Mouse (Mus musculus): ENCODE data around the gene Klhl40. TPM values are rescaled to one million over a fixed set of nuclear protein-coding genes. Genes with fewer than 3 reads are reported as not detected.
A peak's percentile ranks its signal among the peaks of the same experiment; 100 is the strongest.

Klhl40 gene
- polyA plus RNA-seq (2014; fragmentation: Nextera tagmentation; extraction: Ambion mirVana), result 0.59 and 0.84 TPM in 2 replicates

DNA sequence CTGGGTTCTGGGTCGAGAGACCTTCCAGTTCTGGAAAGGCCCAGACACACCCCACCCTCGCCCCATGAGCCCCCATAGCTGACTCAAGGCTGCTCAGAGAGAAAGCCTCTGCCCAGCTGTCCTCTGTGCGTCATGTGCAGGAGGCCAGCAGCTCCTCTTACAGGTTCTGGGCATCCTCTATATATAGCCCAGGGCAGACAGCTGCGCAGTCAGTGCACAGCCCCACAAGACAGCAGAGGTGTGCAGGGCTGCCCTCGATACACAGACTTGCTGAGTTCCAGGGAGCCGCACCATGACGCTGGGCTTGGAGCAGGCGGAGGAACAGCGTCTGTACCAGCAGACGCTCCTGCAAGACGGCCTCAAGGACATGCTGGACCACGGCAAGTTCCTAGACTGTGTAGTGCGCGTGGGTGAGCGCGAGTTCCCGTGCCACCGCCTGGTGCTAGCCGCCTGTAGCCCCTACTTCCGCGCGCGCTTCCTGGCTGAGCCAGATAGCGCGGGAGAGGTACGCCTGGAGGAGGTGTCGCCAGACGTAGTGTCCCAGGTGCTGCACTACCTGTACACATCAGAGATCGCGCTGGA lies at the start of gene Klhl40:
Klhl40 (plus strand) TSS at position 124 of the 582 bp plus-strand sequence.
- Histone ChIP-seq H3K9ac (ENCODE audit: low read depth, low read length) (no peak within 1 kb of the TSS), H3K9me3 (replicated peaks; ENCODE audit: control insufficient read depth, low read length) (no peaks in the 10 kb centered on the region), H3K27ac (ENCODE audit: low read depth, low read length) (no peak within 1 kb of the TSS), H3K4me1 (ENCODE audit: control insufficient read depth, insufficient read depth, low read length) (peaks cover 12% of the 10 kb centered on the region), H3K4me3 (ENCODE audit: low read depth, low read length) (peak within 1 kb of the TSS; percentile 32), H3K4me2 (peak within 1 kb of the TSS; percentile 66), H3K36me3 (ENCODE audit: control insufficient read depth, insufficient read depth, low read length) (no peaks in the 10 kb centered on the region), H3K27me3 (ENCODE audit: control insufficient read depth, insufficient read depth, low read length) (peaks cover 51% of the 10 kb centered on the region)
- peak; percentile 53 for ATAC-seq (replicated peaks; ENCODE audit: insufficient number of reproducible peaks, low FRiP score, low TSS enrichment)
- 18% methylated on average over 30 of the region's 30 CpGs for WGBS (ENCODE audit: insufficient replicate concordance)

DNA sequence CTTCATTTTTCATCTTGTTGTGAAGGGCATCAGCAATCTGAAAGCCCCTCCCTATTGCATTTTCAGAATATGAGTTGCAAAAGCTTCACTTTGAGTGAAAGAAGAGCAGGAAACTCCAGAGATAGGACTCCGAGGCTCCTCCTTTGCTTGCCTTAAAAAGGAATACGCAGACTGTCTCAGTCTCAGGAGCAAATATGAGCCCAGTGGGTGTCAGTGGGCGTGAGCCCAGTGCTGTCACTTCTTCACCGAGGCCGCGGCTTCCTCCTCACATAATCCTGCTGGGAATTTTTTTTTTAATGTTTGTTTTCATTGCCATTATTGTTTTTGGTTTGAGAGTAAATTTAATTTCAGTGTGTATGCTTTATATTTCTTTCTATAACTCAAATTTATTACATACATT lies 36.9 kb upstream of the Klhl40 start:
- no peak for ATAC-seq (replicated peaks; ENCODE audit: insufficient number of reproducible peaks, low FRiP score, low TSS enrichment)
- H3K4me1 ChIP-seq (ENCODE audit: control insufficient read depth, insufficient read depth, low read length), result no peaks in the 10 kb centered on the region
- H3K9me3 ChIP-seq (replicated peaks; ENCODE audit: control insufficient read depth, low read length), result no peaks in the 10 kb centered on the region
- no peak overlapping the region for H3K4me2 ChIP-seq
- WGBS (ENCODE audit: insufficient replicate concordance), result 87% methylated on average over 6 of the region's 6 CpGs
- H3K9ac ChIP-seq (ENCODE audit: low read depth, low read length), result no peak overlapping the region
- no peak overlapping the region for H3K27ac ChIP-seq (ENCODE audit: low read depth, low read length)
- peaks cover 26% of the 10 kb centered on the region for H3K36me3 ChIP-seq (ENCODE audit: control insufficient read depth, insufficient read depth, low read length)
- no peaks in the 10 kb centered on the region for H3K27me3 ChIP-seq (ENCODE audit: control insufficient read depth, insufficient read depth, low read length)
- no peak overlapping the region for H3K4me3 ChIP-seq (ENCODE audit: low read depth, low read length)

DNA sequence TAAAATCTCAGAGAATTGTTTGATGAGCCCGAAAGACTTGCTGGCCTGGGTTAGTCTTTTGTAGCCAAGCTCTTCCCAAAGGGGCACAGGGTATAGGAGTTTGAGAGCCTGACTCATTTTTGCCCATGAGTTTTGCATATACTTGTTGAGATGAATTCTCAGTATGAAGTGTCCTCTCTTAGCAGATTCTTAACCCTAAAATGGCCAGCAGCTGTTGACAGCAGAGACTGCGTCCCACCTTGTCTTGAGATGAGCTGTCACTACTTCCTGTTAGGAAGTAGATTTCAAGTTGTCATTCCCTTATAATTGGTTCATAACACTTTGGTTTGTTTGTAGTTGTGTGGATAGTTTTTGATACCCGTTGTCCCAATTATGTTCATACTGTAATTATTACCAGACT lies 36.2 kb upstream of the Klhl40 start:
- H3K9me3 ChIP-seq (replicated peaks; ENCODE audit: control insufficient read depth, low read length), result no peaks in the 10 kb centered on the region
- WGBS (ENCODE audit: insufficient replicate concordance), result 92% methylated on average over 3 of the region's 3 CpGs
- no peak for ATAC-seq (replicated peaks; ENCODE audit: insufficient number of reproducible peaks, low FRiP score, low TSS enrichment)
- no peak overlapping the region for H3K27ac ChIP-seq (ENCODE audit: low read depth, low read length)
- H3K9ac ChIP-seq (ENCODE audit: low read depth, low read length), result no peak overlapping the region
- no peaks in the 10 kb centered on the region for H3K4me1 ChIP-seq (ENCODE audit: control insufficient read depth, insufficient read depth, low read length)
- peaks cover 29% of the 10 kb centered on the region for H3K36me3 ChIP-seq (ENCODE audit: control insufficient read depth, insufficient read depth, low read length)
- H3K4me2 ChIP-seq, result no peak overlapping the region
- no peak overlapping the region for H3K4me3 ChIP-seq (ENCODE audit: low read depth, low read length)
- H3K27me3 ChIP-seq (ENCODE audit: control insufficient read depth, insufficient read depth, low read length), result no peaks in the 10 kb centered on the region

DNA sequence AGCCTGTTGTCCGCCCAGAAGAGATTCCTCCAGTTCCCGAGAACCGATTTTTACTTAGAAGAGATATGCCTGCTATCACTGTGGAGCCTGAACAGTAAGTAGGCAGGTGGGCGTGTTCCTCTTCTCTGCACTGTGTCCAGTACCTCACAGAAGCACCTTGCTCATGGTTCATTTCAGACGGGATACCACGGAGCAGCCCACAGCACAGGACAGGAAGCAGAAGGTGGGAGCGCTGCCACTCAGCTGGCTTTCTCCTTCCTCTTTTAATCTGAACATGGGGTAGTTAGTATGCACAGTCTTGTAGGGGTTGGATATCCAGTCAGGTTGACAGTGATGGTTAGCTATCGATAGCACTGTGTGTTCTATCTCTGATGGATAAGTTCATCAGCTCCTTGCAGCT lies 33.4 kb upstream of the Klhl40 start:
- WGBS (ENCODE audit: insufficient replicate concordance), result 85% methylated on average over 8 of the region's 8 CpGs
- Histone ChIP-seq H3K9ac (ENCODE audit: low read depth, low read length) (no peak overlapping the region), H3K27ac (ENCODE audit: low read depth, low read length) (no peak overlapping the region), H3K4me1 (ENCODE audit: control insufficient read depth, insufficient read depth, low read length) (no peaks in the 10 kb centered on the region), H3K4me3 (ENCODE audit: low read depth, low read length) (no peak overlapping the region), H3K9me3 (replicated peaks; ENCODE audit: control insufficient read depth, low read length) (no peaks in the 10 kb centered on the region), H3K36me3 (ENCODE audit: control insufficient read depth, insufficient read depth, low read length) (peaks cover 54% of the 10 kb centered on the region), H3K27me3 (ENCODE audit: control insufficient read depth, insufficient read depth, low read length) (no peaks in the 10 kb centered on the region), H3K4me2 (no peak overlapping the region)
- ATAC-seq (replicated peaks; ENCODE audit: insufficient number of reproducible peaks, low FRiP score, low TSS enrichment), result no peak

DNA sequence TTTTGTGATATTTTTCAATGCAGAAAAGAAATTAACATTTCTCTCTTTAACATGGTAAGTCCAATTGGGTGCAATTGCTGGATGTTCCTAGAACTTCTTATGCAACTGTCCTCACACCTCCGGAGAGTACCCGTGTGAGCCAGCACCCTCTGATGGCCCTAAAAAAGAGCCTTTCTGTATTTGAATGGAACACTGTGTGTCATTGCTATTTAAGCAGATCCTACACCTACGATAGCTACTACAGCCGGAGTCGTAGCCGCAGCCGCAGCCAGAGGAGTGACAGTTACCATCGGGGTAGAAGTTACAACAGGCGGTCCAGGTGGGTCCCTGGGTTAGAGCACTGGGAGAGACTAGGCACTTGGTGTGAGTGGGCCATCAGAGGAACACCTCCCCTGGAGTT lies 24.6 kb upstream of the Klhl40 start:
- 90% methylated on average over 9 of the region's 9 CpGs for WGBS (ENCODE audit: insufficient replicate concordance)
- Histone ChIP-seq H3K9me3 (replicated peaks; ENCODE audit: control insufficient read depth, low read length) (no peaks in the 10 kb centered on the region), H3K9ac (ENCODE audit: low read depth, low read length) (no peak overlapping the region), H3K36me3 (ENCODE audit: control insufficient read depth, insufficient read depth, low read length) (peaks cover 60% of the 10 kb centered on the region), H3K4me1 (ENCODE audit: control insufficient read depth, insufficient read depth, low read length) (peaks cover 2% of the 10 kb centered on the region; the same call in 1 of the 2 replicates), H3K4me3 (ENCODE audit: low read depth, low read length) (no peak overlapping the region), H3K27me3 (ENCODE audit: control insufficient read depth, insufficient read depth, low read length) (no peaks in the 10 kb centered on the region; the same call in 1 of the 2 replicates), H3K4me2 (no peak overlapping the region), H3K27ac (ENCODE audit: low read depth, low read length) (no peak overlapping the region)
- ATAC-seq (replicated peaks; ENCODE audit: insufficient number of reproducible peaks, low FRiP score, low TSS enrichment), result no peak

DNA sequence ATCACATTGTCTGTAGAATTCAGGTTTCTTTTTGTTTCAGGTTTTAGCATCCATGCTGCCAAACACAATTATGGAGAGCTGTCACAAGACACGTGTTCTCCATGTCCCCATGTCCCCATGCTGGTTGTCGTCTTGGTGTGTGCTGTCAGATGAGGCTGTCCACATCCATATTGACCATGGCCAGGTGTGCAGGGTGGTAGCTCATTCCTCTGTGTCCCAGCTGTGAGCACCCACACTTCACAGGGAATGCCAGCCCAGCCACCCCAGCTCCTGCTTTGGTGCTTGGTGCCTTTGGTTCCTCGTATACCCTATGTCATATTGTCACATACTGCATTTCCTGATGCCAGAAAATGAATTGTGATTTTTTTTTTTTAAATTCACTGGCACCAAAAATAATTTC lies 22.8 kb upstream of the Klhl40 start:
- WGBS (ENCODE audit: insufficient replicate concordance), result 87% methylated on average over 3 of the region's 3 CpGs
- no peaks in the 10 kb centered on the region for H3K9me3 ChIP-seq (replicated peaks; ENCODE audit: control insufficient read depth, low read length)
- ATAC-seq (replicated peaks; ENCODE audit: insufficient number of reproducible peaks, low FRiP score, low TSS enrichment), result no peak
- H3K4me2 ChIP-seq, result no peak overlapping the region
- peaks cover 13% of the 10 kb centered on the region for H3K4me1 ChIP-seq (ENCODE audit: control insufficient read depth, insufficient read depth, low read length)
- peaks cover 42% of the 10 kb centered on the region for H3K36me3 ChIP-seq (ENCODE audit: control insufficient read depth, insufficient read depth, low read length)
- no peak overlapping the region for H3K9ac ChIP-seq (ENCODE audit: low read depth, low read length)
- H3K27me3 ChIP-seq (ENCODE audit: control insufficient read depth, insufficient read depth, low read length), result no peaks in the 10 kb centered on the region; the same call in 1 of the 2 replicates
- H3K27ac ChIP-seq (ENCODE audit: low read depth, low read length), result no peak overlapping the region
- H3K4me3 ChIP-seq (ENCODE audit: low read depth, low read length), result no peak overlapping the region

DNA sequence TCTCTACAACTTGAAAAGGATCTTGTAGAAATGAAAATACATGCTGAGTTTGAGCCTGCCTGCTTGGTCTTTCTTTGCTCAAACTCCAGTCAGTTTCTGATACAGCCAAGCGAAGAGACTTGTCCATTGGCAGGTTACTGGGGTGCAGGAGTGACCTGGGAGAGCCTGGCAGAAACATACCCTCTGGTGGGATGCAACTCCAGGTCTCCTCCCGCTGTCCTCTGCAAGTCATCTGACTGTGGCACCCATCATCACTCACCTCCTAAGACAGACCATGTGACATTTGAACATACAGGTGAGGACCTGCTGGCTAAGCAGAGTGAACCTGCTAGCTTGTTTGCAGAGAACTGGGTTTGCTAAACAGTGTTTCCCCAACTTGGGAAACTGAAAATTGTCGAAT lies 20.6 kb upstream of the Klhl40 start:
- no peak for ATAC-seq (replicated peaks; ENCODE audit: insufficient number of reproducible peaks, low FRiP score, low TSS enrichment)
- WGBS (ENCODE audit: insufficient replicate concordance), result 85% methylated on average over 3 of the region's 3 CpGs
- no peak overlapping the region for H3K4me3 ChIP-seq (ENCODE audit: low read depth, low read length)
- no peaks in the 10 kb centered on the region for H3K9me3 ChIP-seq (replicated peaks; ENCODE audit: control insufficient read depth, low read length)
- no peaks in the 10 kb centered on the region; the same call in 1 of the 2 replicates for H3K27me3 ChIP-seq (ENCODE audit: control insufficient read depth, insufficient read depth, low read length)
- peaks cover 23% of the 10 kb centered on the region for H3K36me3 ChIP-seq (ENCODE audit: control insufficient read depth, insufficient read depth, low read length)
- H3K4me1 ChIP-seq (ENCODE audit: control insufficient read depth, insufficient read depth, low read length), result peaks cover 25% of the 10 kb centered on the region
- no peak overlapping the region for H3K9ac ChIP-seq (ENCODE audit: low read depth, low read length)
- H3K27ac ChIP-seq (ENCODE audit: low read depth, low read length), result no peak overlapping the region
- H3K4me2 ChIP-seq, result no peak overlapping the region

DNA sequence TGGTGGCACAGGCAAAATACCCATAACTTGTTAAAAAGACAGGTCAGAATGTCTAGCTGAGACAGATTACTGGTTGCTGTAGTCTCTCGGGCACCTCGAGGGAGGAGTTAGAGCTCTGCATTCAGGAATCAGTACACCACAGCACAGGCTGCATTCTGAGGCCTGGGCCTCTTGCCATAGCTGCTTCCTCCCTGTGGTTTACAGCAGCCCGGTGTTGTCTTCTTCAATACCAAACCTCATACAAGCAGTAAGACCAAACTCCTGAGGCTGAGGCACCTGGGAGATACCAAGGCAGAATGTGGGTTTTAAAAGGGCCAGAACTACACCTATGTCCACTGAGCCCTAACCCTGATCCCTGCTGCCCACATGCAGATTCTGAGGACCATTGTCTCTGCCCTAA lies 20.0 kb upstream of the Klhl40 start:
- H3K4me2 ChIP-seq, result no peak overlapping the region
- no peak overlapping the region for H3K27ac ChIP-seq (ENCODE audit: low read depth, low read length)
- H3K4me3 ChIP-seq (ENCODE audit: low read depth, low read length), result no peak overlapping the region
- peaks cover 22% of the 10 kb centered on the region for H3K36me3 ChIP-seq (ENCODE audit: control insufficient read depth, insufficient read depth, low read length)
- peaks cover 30% of the 10 kb centered on the region for H3K4me1 ChIP-seq (ENCODE audit: control insufficient read depth, insufficient read depth, low read length)
- no peak overlapping the region for H3K9ac ChIP-seq (ENCODE audit: low read depth, low read length)
- ATAC-seq (replicated peaks; ENCODE audit: insufficient number of reproducible peaks, low FRiP score, low TSS enrichment), result no peak
- H3K9me3 ChIP-seq (replicated peaks; ENCODE audit: control insufficient read depth, low read length), result no peaks in the 10 kb centered on the region
- WGBS (ENCODE audit: insufficient replicate concordance), result 78% methylated on average over 3 of the region's 3 CpGs
- no peaks in the 10 kb centered on the region; the same call in 1 of the 2 replicates for H3K27me3 ChIP-seq (ENCODE audit: control insufficient read depth, insufficient read depth, low read length)

Data from heart, embryonic 11.5 days (tissue).